Mouse (Mus musculus): ENCODE measurements around the gene Med27. TPM values are rescaled to one million over a fixed set of nuclear protein-coding genes. Genes with fewer than 3 reads are reported as not detected.

The Med27 gene
- polyA plus RNA-seq, 1 experiment from 2014 or later: 96.9 TPM

GRCm38 (mm10) chr2:29565570-29566433 is 219.2 kb downstream of the Med27 start:
- no peak for ATAC-seq (replicated peaks)
- no peaks in the 10 kb centered on the region for H3K36me3 ChIP-seq
- no peak overlapping the region for H3K27ac ChIP-seq (replicated peaks)
- H3K27me3 ChIP-seq: no peaks in the 10 kb centered on the region
- no peak overlapping the region for H3K4me2 ChIP-seq (replicated peaks)
- peaks cover 26% of the 10 kb centered on the region for H3K4me1 ChIP-seq
- WGBS: 6% methylated on average over 17 of the region's 17 CpGs
- H3K9me3 ChIP-seq: no peaks in the 10 kb centered on the region
- H3K4me3 ChIP-seq: no peak overlapping the region
- no peak overlapping the region for H3K9ac ChIP-seq (replicated peaks)

DNA sequence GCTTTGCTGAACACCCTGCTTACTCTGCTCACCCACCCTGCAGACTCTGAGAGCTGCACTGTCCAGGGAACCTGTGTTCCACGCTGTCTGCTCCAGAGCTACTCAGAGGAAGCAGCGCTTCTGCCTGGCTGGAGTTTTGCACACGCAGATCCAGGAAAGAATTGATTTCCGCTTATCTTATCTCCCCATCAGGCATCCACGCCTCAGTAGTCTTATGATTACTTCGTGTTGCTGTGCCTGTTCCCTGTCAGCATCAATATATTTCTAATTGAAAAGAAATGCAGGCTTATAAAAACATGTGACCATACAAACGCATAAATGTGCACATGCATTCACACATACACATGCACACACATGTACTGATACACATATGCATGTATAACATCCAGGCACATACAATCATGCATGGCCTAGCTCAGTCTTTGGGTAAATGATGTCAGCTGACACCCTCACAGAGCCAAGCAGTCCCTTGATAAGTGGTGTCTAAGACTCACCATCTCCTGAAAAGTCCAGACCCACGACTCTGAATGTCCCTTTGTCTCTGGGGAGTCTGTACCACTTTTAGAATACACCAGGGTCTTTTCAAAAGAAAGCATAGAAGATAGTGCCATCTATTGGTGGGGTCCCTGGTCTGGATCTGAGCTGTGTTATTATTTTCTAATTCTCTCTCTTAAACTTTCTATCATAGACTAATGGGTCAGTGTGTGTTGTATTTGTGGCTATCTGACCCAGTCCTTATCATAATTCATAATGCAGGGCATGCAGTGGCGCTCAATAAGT is 225.5 kb downstream of the Med27 start:
- H3K36me3 ChIP-seq: no peaks in the 10 kb centered on the region
- H3K4me2 ChIP-seq (replicated peaks): no peak overlapping the region
- no peak for ATAC-seq (replicated peaks)
- H3K9me3 ChIP-seq: no peaks in the 10 kb centered on the region
- H3K27ac ChIP-seq (replicated peaks): no peak overlapping the region
- WGBS: 73% methylated on average over 9 of the region's 9 CpGs
- H3K27me3 ChIP-seq: no peaks in the 10 kb centered on the region
- H3K4me3 ChIP-seq: no peak overlapping the region
- peaks cover 6% of the 10 kb centered on the region for H3K4me1 ChIP-seq
- H3K9ac ChIP-seq (replicated peaks): no peak overlapping the region

GRCm38 (mm10) chr2:29572811-29573427 is 226.3 kb downstream of the Med27 start:
- Histone ChIP-seq H3K27ac (replicated peaks) (no peak overlapping the region), H3K9ac (replicated peaks) (no peak overlapping the region)

DNA sequence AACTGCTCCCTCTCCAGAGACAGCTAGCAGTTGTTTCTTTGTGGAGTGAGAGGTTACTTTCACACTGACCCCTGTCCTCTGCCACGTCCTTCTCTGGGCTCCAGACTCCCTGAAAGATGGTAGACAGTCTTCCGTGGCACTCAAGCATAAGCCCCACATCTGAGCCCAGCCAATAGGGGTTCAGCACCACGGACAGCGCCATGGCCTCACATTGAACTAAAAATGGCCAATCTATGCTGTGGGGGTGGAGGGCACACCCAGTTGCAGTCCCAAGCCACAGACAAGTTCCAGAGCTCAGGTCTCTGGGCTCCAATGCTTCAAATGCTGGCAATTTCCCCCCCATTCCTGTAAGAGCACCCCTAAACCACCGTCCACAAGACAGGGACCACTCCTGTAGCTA is 227.0 kb downstream of the Med27 start:
- Histone ChIP-seq H3K9ac (replicated peaks) (no peak overlapping the region), H3K4me2 (replicated peaks) (no peak overlapping the region), H3K4me3 (no peak overlapping the region), H3K27ac (replicated peaks) (no peak overlapping the region), H3K4me1 (peaks cover 6% of the 10 kb centered on the region), H3K27me3 (no peaks in the 10 kb centered on the region), H3K9me3 (no peaks in the 10 kb centered on the region), H3K36me3 (no peaks in the 10 kb centered on the region)
- 5% methylated on average over 5 of the region's 5 CpGs for WGBS
- ATAC-seq (replicated peaks): no peak

More at GRCm38 (mm10) chr2:29572811-29573427, 226.3 kb downstream of the Med27 start:
- H3K4me2 ChIP-seq (replicated peaks): no peak overlapping the region
- H3K9me3 ChIP-seq: no peaks in the 10 kb centered on the region
- 36% methylated on average over 5 of the region's 5 CpGs for WGBS
- no peaks in the 10 kb centered on the region for H3K27me3 ChIP-seq
- ATAC-seq (replicated peaks): no peak
- peaks cover 6% of the 10 kb centered on the region for H3K4me1 ChIP-seq
- H3K4me3 ChIP-seq: no peak overlapping the region
- no peaks in the 10 kb centered on the region for H3K36me3 ChIP-seq

DNA sequence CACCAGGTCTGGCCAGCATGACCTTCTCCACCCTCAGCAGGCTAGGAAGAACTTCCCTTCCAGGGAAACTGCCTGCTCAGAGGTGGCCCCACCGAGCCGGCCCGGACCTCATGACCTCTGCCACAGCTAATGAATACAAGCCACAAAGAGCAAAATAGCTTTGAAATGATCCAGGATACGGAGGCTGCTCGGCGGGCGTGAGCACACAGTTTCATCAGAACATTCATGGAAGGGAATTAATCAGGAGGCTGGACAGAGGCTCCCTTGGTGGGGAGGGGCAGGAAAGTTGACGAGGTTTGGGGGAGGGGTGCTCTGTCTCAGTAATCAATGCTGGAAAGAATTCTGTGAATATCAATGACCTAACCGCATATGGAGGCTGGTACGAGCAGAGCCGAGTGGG is 227.6 kb downstream of the Med27 start:
- 7% methylated on average over 11 of the region's 11 CpGs for WGBS
- Histone ChIP-seq H3K4me3 (no peak overlapping the region), H3K4me1 (peaks cover 6% of the 10 kb centered on the region), H3K9ac (replicated peaks) (no peak overlapping the region; the same call in 1 of the 2 replicates), H3K4me2 (replicated peaks) (no peak overlapping the region), H3K9me3 (no peaks in the 10 kb centered on the region), H3K27me3 (no peaks in the 10 kb centered on the region), H3K36me3 (no peaks in the 10 kb centered on the region), H3K27ac (replicated peaks) (no peak overlapping the region)
- ATAC-seq (replicated peaks): no peak

Small RNAs within 50 kb of the gene (microRNA-seq; reads per million reads assigned to microRNA genes)
- gene Mir133c: not detected

Other genes with a start within 250 kb of the Med27 start
- 13.7 and 14.0 TPM in 2 replicates for gene Setx, start 222.6 kb upstream of the Med27 start, polyA plus RNA-seq (2015; fragmentation: Nextera tagmentation; extraction: Ambion mirVana)
- gene Ntng2, start 93.8 kb upstream of the Med27 start, polyA plus RNA-seq (2015; fragmentation: Nextera tagmentation; extraction: Ambion mirVana): 11.7 and 13.5 TPM in 2 replicates

Measured in forebrain, embryonic 15.5 days (tissue).